Mouse (Mus musculus) cortical plate, adult 2 months (tissue): ENCODE results near the gene Gps2.

ENCODE experiments used
- CTCF ChIP-seq: fragments of 200-500 bp; IDR thresholded peaks from 2 replicates; pipeline ENCODE4 v1.5.1; 2011; ENCODE audit warnings: mild to moderate bottlenecking, control low read depth, low read length; ENCODE audit not compliant: insufficient read depth; ENCODE audit errors: extremely low read depth
- POLR2A ChIP-seq: fragments of 200-500 bp; IDR thresholded peaks from 2 replicates; pipeline ENCODE4 v1.6.1; 2011; ENCODE audit warnings: mild to moderate bottlenecking, low read length, control low read depth; ENCODE audit not compliant: insufficient read depth; ENCODE audit errors: extremely low read depth

GRCm38 (mm10) chr11:69883527-69884151 is 30.0 kb upstream of the Gps2 start:
- no peak for TF ChIP-seq POLR2A
- no peak for TF ChIP-seq CTCF
